Mouse (Mus musculus) ES-E14 (cell line): ENCODE measurements around the gene Gm21983. TPM values are rescaled to one million over a fixed set of nuclear protein-coding genes. Genes with fewer than 3 reads are reported as not detected.

Experiments used
- DNase-seq: peaks from one replicate; pipeline ENCODE4 v3.0.0-alpha.2; 2013; ENCODE audit warnings: low read depth, low spot score
- H3K27ac ChIP-seq: 2 replicates; pipeline ENCODE4 v1.5.1; 2012; ENCODE audit warnings: low read depth, mild to moderate bottlenecking, low read length, moderate library complexity, mixed read lengths; ENCODE audit not compliant: poor library complexity, insufficient read depth, severe bottlenecking
- H3K36me3 ChIP-seq: 2 replicates; pipeline ENCODE4 v1.6.1; 2012; ENCODE audit warnings: mild to moderate bottlenecking, low read length, moderate library complexity, mixed read lengths; ENCODE audit not compliant: control insufficient read depth, poor library complexity, insufficient read depth, severe bottlenecking
- H3K4me1 ChIP-seq, 2 experiments: fragments of 150-350 bp in 1 of 2; sonication (generic) in 1 of 2; 2 replicates each; pipeline ENCODE4 v1.6.1; 2012; ENCODE audit warnings: low read length in 2 of 2, mild to moderate bottlenecking in 1 of 2, mixed read lengths in 1 of 2; ENCODE audit not compliant: control insufficient read depth in 2 of 2, insufficient read depth in 2 of 2, poor library complexity in 1 of 2
- H3K4me3 ChIP-seq, 2 experiments: fragments of 150-350 bp in 1 of 2; sonication (generic) in 1 of 2; 2 replicates each; pipeline ENCODE4 v1.5.1; 2012; ENCODE audit warnings: low read length in 2 of 2, low read depth in 1 of 2, mild to moderate bottlenecking in 1 of 2, mixed read lengths in 1 of 2; ENCODE audit not compliant: insufficient read depth in 1 of 2, poor library complexity in 1 of 2, severe bottlenecking in 1 of 2
- H3K9ac ChIP-seq: 2 replicates; pipeline ENCODE4 v1.6.1; 2012; ENCODE audit warnings: low read depth, mild to moderate bottlenecking, low read length, mixed read lengths; ENCODE audit not compliant: poor library complexity, insufficient read depth, severe bottlenecking
- H3K9me3 ChIP-seq: fragments of 150-350 bp; sonication (generic); 2 replicates; pipeline ENCODE4 v1.6.1; 2012; ENCODE audit warnings: low read depth, mild to moderate bottlenecking, low read length; ENCODE audit not compliant: control insufficient read depth, insufficient read depth
- CHD2 ChIP-seq: IDR thresholded peaks from 2 replicates; pipeline ENCODE4 v1.6.1; 2014; ENCODE audit warnings: mild to moderate bottlenecking, low read depth, low read length, inconsistent platforms
- HCFC1 ChIP-seq: IDR thresholded peaks from 2 replicates; pipeline ENCODE4 v1.6.1; 2012; ENCODE audit warnings: low read length, inconsistent platforms, borderline replicate concordance; ENCODE audit not compliant: insufficient read depth
- MAFK ChIP-seq: IDR thresholded peaks from 2 replicates; pipeline ENCODE4 v1.6.1; 2014; ENCODE audit warnings: mild to moderate bottlenecking, low read depth, low read length, inconsistent platforms; ENCODE audit not compliant: insufficient read depth
- ZC3H11A ChIP-seq: IDR thresholded peaks from 2 replicates; pipeline ENCODE4 v1.6.1; 2012; ENCODE audit warnings: low read depth, mild to moderate bottlenecking, inconsistent platforms, low read length, borderline replicate concordance
- ZNF384 ChIP-seq: IDR thresholded peaks from 2 replicates; pipeline ENCODE4 v1.6.1; 2012; ENCODE audit warnings: low read depth, low read length, inconsistent platforms
- in situ Hi-C, 2 experiments: fragments of 600-800 bp; cut with MboI; formaldehyde crosslinking; loops; one replicate each; pipeline ENCODE4 v1.15.1; 2025; ENCODE audit warnings: low sequenced_read_pairs in 2 of 2, inconsistent platforms in 1 of 2; ENCODE audit not compliant: unreplicated experiment in 2 of 2
- total RNA-seq: library from RNA; depleted of rRNA; stranded (reverse); fragments of 300-350 nt; gene quantifications from 2 replicates; pipeline ENCODE4 v1.2.3, GENCODE M21; 2012

The Gm21983 gene
- total RNA-seq, 1 experiment = not detected

DNA sequence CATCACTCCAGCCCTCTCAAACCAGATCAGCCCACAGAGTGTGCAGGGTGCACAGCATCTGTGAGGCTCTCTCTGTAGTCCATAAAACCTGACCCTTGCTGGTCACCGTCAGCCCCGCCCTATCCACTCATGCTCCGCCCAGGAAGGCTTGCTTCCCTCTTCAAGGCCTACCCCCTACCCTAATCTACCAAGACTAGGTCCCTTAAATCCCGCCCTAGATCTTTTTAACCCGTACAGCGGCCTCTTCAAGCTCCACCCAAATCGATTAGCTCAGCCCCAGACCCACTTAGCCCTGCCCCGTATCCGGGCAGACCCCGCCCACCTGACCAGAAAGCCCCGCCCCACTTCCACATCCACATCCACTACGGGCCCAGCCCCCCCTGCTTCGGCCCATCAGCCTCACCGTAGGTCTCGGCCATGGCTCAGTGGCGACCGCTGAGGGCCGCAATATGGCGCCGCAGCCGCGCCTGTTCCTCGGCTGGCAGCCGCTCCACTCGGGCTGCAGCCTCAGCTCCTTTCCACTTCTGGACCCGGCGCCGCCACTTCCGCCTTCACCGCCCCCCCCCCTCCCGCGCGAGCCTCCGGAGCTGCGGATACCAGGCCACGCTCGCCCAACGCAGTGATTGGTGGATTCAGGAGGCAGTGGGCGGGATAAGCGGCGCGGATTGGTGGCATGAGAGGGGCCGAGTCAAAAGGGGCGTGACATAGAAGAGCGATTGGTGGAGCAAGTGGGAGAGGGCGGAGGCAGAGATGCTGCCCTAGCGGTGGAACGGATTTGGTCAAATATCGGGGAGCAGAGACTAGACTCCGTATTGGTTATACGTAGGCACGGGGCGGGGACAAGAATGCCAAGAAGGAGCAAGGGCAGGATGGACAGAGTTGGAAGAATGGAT lies 2.3 kb downstream of the Gm21983 start, which contains the start of gene Rab4b:
Gene Rab4b, minus strand, starts transcription at position 573 of the 893 bp plus-strand sequence.
- Histone ChIP-seq H3K27ac (peak within 1 kb of the TSS; percentile 88), H3K36me3 (peaks cover 2% of the 10 kb centered on the region; the same call in 1 of the 2 replicates), H3K9me3 (no peaks in the 10 kb centered on the region), H3K9ac (peak within 1 kb of the TSS; percentile 88), H3K4me1 (peaks cover 10 to 30% of the 10 kb centered on the region in 2 experiments), H3K4me3 (peak within 1 kb of the TSS; percentile 89 to 93)
- TF ChIP-seq ZC3H11A (no peak), CHD2 (peak; percentile 86)
- peak; percentile 98 for DNase-seq
- in situ Hi-C loops = no loop called here

DNA sequence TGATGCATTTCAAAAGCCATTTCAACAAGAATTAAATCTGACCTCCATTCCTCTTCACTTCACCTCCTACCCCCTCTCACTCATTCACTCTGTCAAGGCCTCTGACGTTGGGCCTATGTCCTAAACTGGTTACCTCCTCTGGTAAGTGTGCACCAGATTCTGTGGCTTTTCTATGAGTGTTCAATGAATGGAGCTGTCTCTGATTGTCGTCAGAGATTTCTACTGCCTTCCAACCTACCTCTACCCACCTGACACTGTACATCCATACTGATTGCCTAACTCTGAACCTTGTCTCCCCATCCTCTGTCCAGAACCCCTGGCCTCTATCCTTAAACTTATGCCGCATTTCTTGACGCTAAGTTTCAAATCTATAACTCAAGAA lies 3.0 kb downstream of the Gm21983 start:
- Histone ChIP-seq H3K36me3 (peaks cover 2% of the 10 kb centered on the region; the same call in 1 of the 2 replicates), H3K4me3 (peak overlapping the region; percentile 63 to 93), H3K9ac (peak overlapping the region; percentile 60; the same call in 1 of the 2 replicates), H3K9me3 (no peaks in the 10 kb centered on the region), H3K27ac (no peak overlapping the region), H3K4me1 (peaks cover 10 to 30% of the 10 kb centered on the region in 2 experiments)
- in situ Hi-C loops = no loop called here
- no peak for DNase-seq
- TF ChIP-seq ZNF384 (no peak), CHD2 (no peak), MAFK (no peak), HCFC1 (no peak), ZC3H11A (no peak)

DNA sequence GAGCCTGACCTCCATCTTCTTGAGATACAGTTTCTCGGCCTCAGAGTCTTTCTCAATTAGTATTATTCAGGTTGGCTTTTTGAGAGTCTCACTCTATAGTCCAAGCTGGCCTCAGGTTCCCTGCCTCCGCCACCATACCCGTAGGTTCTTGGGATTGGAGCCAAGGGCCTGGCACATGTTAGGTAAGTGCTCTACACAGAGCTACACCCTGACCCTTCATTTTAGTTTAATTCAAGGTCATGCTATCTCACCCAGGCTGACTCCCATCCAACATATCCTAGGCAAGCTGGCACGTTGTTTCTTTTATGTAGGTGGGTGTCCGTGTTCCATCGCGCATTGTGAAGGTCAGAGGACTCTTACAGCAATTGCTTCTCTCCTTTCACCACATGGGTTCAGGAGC lies 6.0 kb downstream of the Gm21983 start:
- H3K27ac ChIP-seq = no peak overlapping the region
- in situ Hi-C loops = no loop called here
- no peak for DNase-seq
- no peaks in the 10 kb centered on the region for H3K9me3 ChIP-seq
- peaks cover 4 to 18% of the 10 kb centered on the region in 2 experiments; a peak in 3 of 4 replicates for H3K4me1 ChIP-seq
- no peak for TF ChIP-seq ZC3H11A
- H3K4me3 ChIP-seq = 0 out of 4 replicates have a peak overlapping the region, but pooled peaks of 1 of the 2 experiments have one; percentile 11
- peaks cover 9% of the 10 kb centered on the region for H3K36me3 ChIP-seq
- no peak overlapping the region; the same call in 1 of the 2 replicates for H3K9ac ChIP-seq

DNA sequence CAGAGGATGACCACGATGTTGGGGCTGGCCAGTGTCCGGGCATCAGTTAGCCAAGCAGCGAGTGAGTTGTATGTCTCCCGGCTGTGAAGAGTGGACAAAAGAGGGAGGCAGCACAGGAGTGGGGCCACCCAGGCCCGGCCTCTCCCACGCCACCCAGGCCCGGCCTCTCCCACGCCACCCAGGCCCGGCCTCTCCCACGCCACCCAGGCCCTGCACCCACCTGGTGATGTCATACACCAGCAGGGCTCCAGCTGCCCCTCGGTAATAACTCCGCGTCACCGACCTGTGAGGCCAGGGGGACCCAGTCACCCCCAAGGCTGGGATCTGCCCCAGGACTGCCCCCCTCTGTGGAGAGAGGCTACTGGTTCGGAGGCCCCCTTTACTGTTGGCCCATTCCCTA lies 6.4 kb downstream of the Gm21983 start:
- in situ Hi-C loops = no loop called here
- peak overlapping the region; percentile 50; the same call in 1 of the 2 replicates for H3K9ac ChIP-seq
- peaks cover 9% of the 10 kb centered on the region for H3K36me3 ChIP-seq
- H3K4me1 ChIP-seq = peaks cover 4 to 18% of the 10 kb centered on the region in 2 experiments; a peak in 3 of 4 replicates
- peak overlapping the region in 1 of 2 experiments; percentile 11; a peak in 1 of 4 replicates for H3K4me3 ChIP-seq
- H3K27ac ChIP-seq = peak overlapping the region; percentile 24; the same call in 1 of the 2 replicates
- DNase-seq = no peak
- no peak for TF ChIP-seq ZNF384
- TF ChIP-seq MAFK = no peak
- TF ChIP-seq CHD2 = no peak
- no peak for TF ChIP-seq ZC3H11A
- TF ChIP-seq HCFC1 = no peak
- no peaks in the 10 kb centered on the region for H3K9me3 ChIP-seq
